Mouse (Mus musculus) lung, adult 2 months (tissue): ENCODE measurements around the gene Rpl3l. TPM values are rescaled to one million over a fixed set of nuclear protein-coding genes. Genes with fewer than 3 reads are reported as not detected.

Experiments
- DNase-seq: peaks from one replicate; pipeline ENCODE4 v3.0.0; 2022
- H3K4me1 ChIP-seq: fragments of 200-500 bp; 2 replicates; pipeline ENCODE4 v1.6.1; 2011; ENCODE audit warnings: low read length; ENCODE audit not compliant: control insufficient read depth, insufficient read depth
- H3K4me3 ChIP-seq: fragments of 200-500 bp; replicated peaks from 2 replicates; pipeline ENCODE3; 2011; ENCODE audit warnings: low read depth, mild to moderate bottlenecking, control low read depth, low read length; ENCODE audit errors: extremely low read depth
- CTCF ChIP-seq: fragments of 200-500 bp; IDR thresholded peaks from 2 replicates; pipeline ENCODE4 v1.5.1; 2011; ENCODE audit warnings: mild to moderate bottlenecking, low read length, control low read depth; ENCODE audit not compliant: insufficient read depth
- POLR2A ChIP-seq: fragments of 200-500 bp; IDR thresholded peaks from 2 replicates; pipeline ENCODE4 v1.6.1; 2011; ENCODE audit warnings: low read depth, mild to moderate bottlenecking, control low read depth, low read length, borderline replicate concordance; ENCODE audit errors: extremely low read depth
- WGBS: fragments of 180-500 bp; shearing (Covaris S2); methylation state at CpG from one replicate; pipeline ENCODE4 v1.1.7; 2018; 5-methylcytosine and 5-hydroxymethylcytosine counted together
- polyA plus RNA-seq: library from polyadenylated mRNA; depleted of rRNA; stranded (reverse); fragments of >200 nt; gene quantifications from 2 replicates; pipeline ENCODE4 v1.2.3, GENCODE M21; 2012; rRNA removed

The Rpl3l gene
- 0.26 and 6.4 TPM in 2 replicates for polyA plus RNA-seq

GRCm38 (mm10) chr17:24727618-24728017 lies at the start of gene Rpl3l:
TSS of gene Rpl3l (plus strand) at chr17:24727820.
- WGBS = 67% methylated on average over 2 of the region's 2 CpGs
- Histone ChIP-seq H3K4me1 (peaks cover 4% of the 10 kb centered on the region; the same call in 1 of the 2 replicates), H3K4me3 (no peak within 1 kb of the TSS)
- no peak for TF ChIP-seq POLR2A
- no peak for TF ChIP-seq CTCF
- no peak for DNase-seq

GRCm38 (mm10) chr17:24686514-24686913 lies 41.1 kb upstream of the Rpl3l start:
- H3K4me3 ChIP-seq = no peak overlapping the region
- WGBS = 36% methylated on average over 16 of the region's 16 CpGs
- TF ChIP-seq POLR2A (no peak), CTCF (no peak)
- peaks cover 4% of the 10 kb centered on the region; the same call in 1 of the 2 replicates for H3K4me1 ChIP-seq
- no peak for DNase-seq

- TF ChIP-seq CTCF (no peak), POLR2A (no peak)
- peak; percentile 67 for DNase-seq
- 2% methylated on average over 25 of the region's 25 CpGs for WGBS
- H3K4me3 ChIP-seq = peak overlapping the region; percentile 31
- peaks cover 4% of the 10 kb centered on the region; the same call in 1 of the 2 replicates for H3K4me1 ChIP-seq
Measured at GRCm38 (mm10) chr17:24687146-24687595, 40.4 kb upstream of the Rpl3l start.

GRCm38 (mm10) chr17:24687599-24687998 lies 40.0 kb upstream of the Rpl3l start:
- Histone ChIP-seq H3K4me3 (peak overlapping the region; percentile 31), H3K4me1 (peaks cover 4% of the 10 kb centered on the region; the same call in 1 of the 2 replicates)
- WGBS = 21% methylated on average over 23 of the region's 23 CpGs
- DNase-seq = no peak
- no peak for TF ChIP-seq CTCF

DNA sequence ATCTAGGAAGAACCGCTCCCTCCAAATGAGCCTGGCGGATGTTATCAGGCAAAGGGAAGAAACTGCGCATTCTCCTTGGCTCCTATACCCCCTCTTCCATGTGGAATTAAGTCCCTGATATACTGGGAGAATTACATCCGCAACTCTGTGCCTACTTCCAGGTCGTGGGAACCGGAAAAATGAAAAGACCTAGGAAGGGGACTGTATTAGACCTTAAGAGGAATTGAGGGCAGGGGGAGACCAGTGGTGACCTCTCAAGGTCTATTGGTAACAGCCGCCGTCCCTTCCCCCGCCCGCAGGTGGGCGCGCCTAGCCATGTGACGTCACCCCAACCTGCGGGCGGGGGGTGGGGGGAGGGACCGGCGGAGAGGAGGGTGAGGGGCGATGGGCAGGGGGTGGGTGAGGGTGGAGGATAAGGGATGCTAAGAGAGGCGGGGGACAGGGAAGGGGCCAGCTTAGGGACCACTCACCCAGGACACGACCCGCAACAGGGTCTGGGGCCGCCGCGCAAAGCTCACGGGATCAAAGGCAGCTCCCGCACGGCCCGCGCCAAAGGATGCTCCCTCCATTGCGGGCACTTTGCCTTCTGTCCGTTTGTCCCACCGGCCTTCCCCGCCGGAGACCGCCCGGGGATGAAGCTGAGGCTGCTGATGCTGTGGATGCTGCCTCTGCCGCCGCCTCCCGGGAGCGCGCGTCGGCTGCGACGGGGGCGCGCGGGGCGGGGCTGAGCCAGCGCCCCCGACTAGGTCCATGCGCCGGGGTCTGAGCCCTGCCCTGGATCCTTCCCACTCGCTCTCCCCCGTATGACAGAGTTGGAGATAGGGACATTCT lies 38.2 kb upstream of the Rpl3l start, which contains the start of gene Syngr3:
Gene Syngr3, minus strand, starts transcription at position 705 of the 831 bp plus-strand sequence.
- H3K4me1 ChIP-seq = peaks cover 4% of the 10 kb centered on the region; the same call in 1 of the 2 replicates
- H3K4me3 ChIP-seq = no peak within 1 kb of the TSS
- no peak for TF ChIP-seq POLR2A
- no peak for TF ChIP-seq CTCF
- no peak for DNase-seq
- 1% methylated on average over 54 of the region's 55 CpGs for WGBS

GRCm38 (mm10) chr17:24692385-24692784 lies 35.2 kb upstream of the Rpl3l start:
- no peak for DNase-seq
- Histone ChIP-seq H3K4me1 (peaks cover 4% of the 10 kb centered on the region), H3K4me3 (no peak overlapping the region)
- WGBS = 70% methylated on average over 5 of the region's 5 CpGs
- no peak for TF ChIP-seq CTCF
- no peak for TF ChIP-seq POLR2A

DNA sequence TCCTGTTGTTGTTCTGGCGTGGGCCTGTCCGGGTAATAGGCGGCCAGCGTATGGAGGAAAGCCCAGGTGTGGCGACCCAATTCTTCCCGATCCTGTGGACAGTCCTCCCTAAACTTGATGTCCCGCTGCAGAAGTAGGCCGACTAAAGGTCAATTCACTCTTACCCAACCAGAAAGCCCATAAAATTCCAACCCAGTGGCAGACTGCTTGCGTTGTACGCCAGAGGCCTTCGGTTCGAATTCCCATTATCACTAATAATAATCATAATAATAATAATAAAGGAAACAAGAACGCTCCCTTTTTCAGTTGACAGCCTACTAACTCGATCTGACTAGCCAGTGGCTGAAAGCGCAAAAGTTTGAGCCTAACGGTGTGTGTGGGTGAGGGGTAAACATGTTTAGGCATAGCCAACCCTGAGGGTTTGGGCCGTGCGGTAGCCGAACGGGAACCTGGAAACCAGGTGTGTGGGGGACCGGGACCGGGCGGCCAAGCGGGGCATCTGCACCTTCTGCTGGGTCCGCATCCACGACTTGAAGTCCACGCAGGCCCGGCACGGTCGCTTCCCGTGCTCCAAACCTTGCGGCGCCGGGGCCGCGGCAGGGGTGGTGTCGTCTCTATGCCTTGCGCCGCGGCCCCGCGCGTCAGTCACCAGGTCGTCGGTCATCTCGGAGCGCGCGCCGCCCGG lies 32.2 kb upstream of the Rpl3l start:
- 11% methylated on average over 51 of the region's 51 CpGs for WGBS
- no peak for DNase-seq
- TF ChIP-seq CTCF = no peak
- peak overlapping the region; percentile 64 for H3K4me3 ChIP-seq
- H3K4me1 ChIP-seq = peaks cover 2% of the 10 kb centered on the region

GRCm38 (mm10) chr17:24696011-24696697 lies 31.5 kb upstream of the Rpl3l start, which contains the start of the genes Gfer and Noxo1:
TSS of gene Gfer (minus strand) at chr17:24696156.
TSS of gene Noxo1 (plus strand) at chr17:24696234.
- 1% methylated on average over 72 of the region's 76 CpGs for WGBS
- peak within 1 kb of the TSS; percentile 99 for H3K4me3 ChIP-seq
- no peak for TF ChIP-seq CTCF
- peak; percentile 43; the same call in 1 of the 2 replicates for TF ChIP-seq POLR2A
- H3K4me1 ChIP-seq = peaks cover 2% of the 10 kb centered on the region
- DNase-seq = peak; percentile 82

DNA sequence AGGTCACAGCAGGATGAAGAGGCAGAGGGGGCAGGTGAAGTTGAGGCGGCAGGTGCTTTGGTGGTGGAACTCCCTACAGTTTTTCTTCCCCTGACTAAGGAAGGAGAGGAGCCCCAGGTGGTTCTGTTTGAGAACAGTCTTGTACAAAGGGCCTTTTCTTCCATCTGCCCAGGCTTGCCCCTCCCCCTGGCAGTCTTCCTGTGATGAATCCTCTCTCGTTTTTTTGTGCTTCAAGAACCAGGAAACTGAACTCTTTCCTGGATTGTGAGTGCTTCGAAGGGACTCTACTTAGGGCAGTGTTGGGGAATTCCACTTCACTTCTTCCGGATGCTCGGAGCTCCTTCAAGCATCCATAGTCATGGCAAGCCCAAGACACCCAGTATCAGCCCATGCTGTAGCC lies 29.6 kb upstream of the Rpl3l start:
- 11% methylated on average over 5 of the region's 5 CpGs for whole genome bisulfite sequencing
- no peak overlapping the region for H3K4me3 ChIP-seq
- no peak for DNase-seq

More for the DNA sequence above, 29.6 kb upstream of the Rpl3l start:
- H3K4me1 ChIP-seq = peaks cover 2% of the 10 kb centered on the region
- no peak for TF ChIP-seq POLR2A
- TF ChIP-seq CTCF = no peak
